Mouse (Mus musculus): ENCODE measurements around the gene Spin2c. TPM values are rescaled to one million over a fixed set of nuclear protein-coding genes. Genes with fewer than 3 reads are reported as not detected.

Spin2c gene
- total RNA-seq (2021), result not detected

DNA sequence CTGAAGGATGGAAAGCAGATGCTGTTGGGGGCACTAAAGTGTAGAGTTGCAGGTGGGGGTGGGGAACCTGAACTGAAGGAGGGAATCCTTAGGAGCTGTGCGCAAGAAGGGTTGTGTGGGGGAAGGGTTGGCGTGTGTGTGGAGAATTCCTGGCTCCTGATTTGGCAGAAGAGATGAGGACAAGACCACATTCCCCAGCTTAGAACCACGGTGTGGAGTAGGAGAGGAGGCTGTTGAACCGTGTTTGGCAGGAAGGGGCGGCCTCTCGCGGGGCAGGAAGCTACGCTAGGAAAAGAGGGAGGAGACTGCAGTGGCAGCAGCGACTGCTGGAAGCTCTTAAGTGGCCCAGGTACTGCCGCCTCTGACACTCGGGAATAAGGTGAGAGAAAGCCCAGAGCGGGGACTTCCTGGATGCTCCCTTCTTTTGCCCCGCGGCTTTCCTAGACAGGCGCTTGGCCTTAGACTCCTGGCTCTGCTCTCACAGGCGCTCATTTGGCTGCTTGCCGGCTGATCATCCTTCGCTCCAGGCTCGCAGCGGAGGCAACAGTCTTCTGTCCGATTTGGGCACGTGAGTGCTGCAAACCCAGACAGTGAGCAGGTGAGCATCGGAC is at the start of gene Spin2c:
Gene Spin2c (plus strand): TSS at position 275 of the 611 bp plus-strand sequence.
- intact Hi-C loops (cut with DNase I), result no loop called here
- no peak for DNase-seq (ENCODE audit: low spot score)

- intact Hi-C loops (cut with DNase I), result no loop called here
- DNase-seq (ENCODE audit: low spot score), result no peak
These were observed 581 bp downstream of the Spin2c start for GRCm38 (mm10) chrX:153832606-153833005.

Other genes starting within 250 kb of the Spin2c start
- 10 to 100 TPM; 10.8 to 10.9 TPM for gene Kctd12b, start 135.8 kb upstream of the Spin2c start, total RNA-seq (2021)
- 10 to 100 TPM; 17.6 to 21.4 TPM for gene Nbdy, start 108.6 kb upstream of the Spin2c start, total RNA-seq (2021)
- gene Samt1, start 180.4 kb downstream of the Spin2c start, total RNA-seq (2021), result not detected
- not detected for gene 4921511M17Rik, start 201.6 kb downstream of the Spin2c start, total RNA-seq (2021)
- gene Gm10057, start 222.8 kb downstream of the Spin2c start, total RNA-seq (2021), result not detected